Mouse (Mus musculus) mouse embryonic stem cell (cell line): ENCODE results near the gene Fam117b.

Source experiments
- in situ Hi-C, 2 experiments: fragments of 300-500 bp; cut with MboI; formaldehyde crosslinking; loops; 1 replicate in 1 of 2; 3 replicates in 1 of 2; pipeline ENCODE4 v1.14.3; 2019 to 2020; ENCODE audit warnings: low sequenced_read_pairs in 2 of 2, low pct_unique_long_range_greater_than_20kb in 1 of 2, mixed read lengths in 1 of 2; ENCODE audit not compliant: unreplicated experiment in 1 of 2

Fam117b gene

GRCm38 (mm10) chr1:59947509-59947908, 34.7 kb downstream of the Fam117b start:
- in situ Hi-C loops, result no loop called here

- in situ Hi-C loops, result no loop called here
These were observed 44.4 kb downstream of the Fam117b start for GRCm38 (mm10) chr1:59957206-59957605.

- in situ Hi-C loops, result no loop called here
These were observed 47.1 kb downstream of the Fam117b start for GRCm38 (mm10) chr1:59959941-59960340.

GRCm38 (mm10) chr1:59966171-59966785, 53.5 kb downstream of the Fam117b start:
- in situ Hi-C loops, result no loop called here

- in situ Hi-C loops, result no loop called here
These were observed 54.5 kb downstream of the Fam117b start for GRCm38 (mm10) chr1:59967291-59967690.

- in situ Hi-C loops, result no loop called here
These were observed 73.8 kb downstream of the Fam117b start for GRCm38 (mm10) chr1:59986626-59987025.

GRCm38 (mm10) chr1:59987399-59988040, 74.7 kb downstream of the Fam117b start:
- in situ Hi-C loops, result no loop called here

GRCm38 (mm10) chr1:59995646-59996045, 82.8 kb downstream of the Fam117b start:
- in situ Hi-C loops, result no loop called here

GRCm38 (mm10) chr1:59997352-59997751, 84.5 kb downstream of the Fam117b start:
- in situ Hi-C loops, result no loop called here

- in situ Hi-C loops, result no loop called here
These were observed 87.5 kb downstream of the Fam117b start for GRCm38 (mm10) chr1:60000319-60000718.

- in situ Hi-C loops, result no loop called here
These were observed 94.5 kb downstream of the Fam117b start for GRCm38 (mm10) chr1:60007337-60007736.

- in situ Hi-C loops, result no loop called here
These were observed 95.9 kb downstream of the Fam117b start for GRCm38 (mm10) chr1:60008743-60009142.

- in situ Hi-C loops, result no loop called here
These were observed 101.0 kb downstream of the Fam117b start for GRCm38 (mm10) chr1:60013779-60014178.

- in situ Hi-C loops, result no loop called here
These were observed 102.7 kb downstream of the Fam117b start for GRCm38 (mm10) chr1:60015511-60015910.

- in situ Hi-C loops, result no loop called here
These were observed 103.4 kb downstream of the Fam117b start for GRCm38 (mm10) chr1:60016136-60016611.

GRCm38 (mm10) chr1:60017031-60017469, 104.2 kb downstream of the Fam117b start:
- in situ Hi-C loops, result no loop called here
